Mouse (Mus musculus) erythroblast, embryonic 14.5 days (primary cell): ENCODE measurements around the gene Ncam1.

Experiments
- GATA1 ChIP-seq: IDR thresholded peaks from 2 replicates; pipeline ENCODE4 v1.6.1; 2012; ENCODE audit warnings: low read length, inconsistent platforms, mixed read lengths
- TAL1 ChIP-seq: IDR thresholded peaks from 3 replicates; pipeline ENCODE4 v1.6.1; 2012; ENCODE audit warnings: low read length, inconsistent platforms, mixed read lengths

- TF ChIP-seq GATA1: no peak
- no peak for TF ChIP-seq TAL1
These were observed 308.1 kb downstream of the Ncam1 start for GRCm38 (mm10) chr9:49490609-49491008.
